Mouse (Mus musculus) heart, postnatal 0 days (tissue): ENCODE data around the gene Esrrg.

Experiments
- CTCF ChIP-seq: IDR thresholded peaks from 2 replicates; pipeline ENCODE4 v1.5.1; 2016; ENCODE audit warnings: antibody characterized with exemption, control low read depth, low read depth
- EP300 ChIP-seq: IDR thresholded peaks from 2 replicates; pipeline ENCODE4 v1.6.1; 2016; ENCODE audit warnings: antibody characterized with exemption, low read depth

GRCm38 (mm10) chr1:188105516-188105915 is 496.9 kb downstream of the Esrrg start:
- TF ChIP-seq CTCF, result no peak
- no peak for TF ChIP-seq EP300
